Mouse (Mus musculus) liver, embryonic 16.5 days (tissue): ENCODE data around the gene Kctd4. TPM values are rescaled to one million over a fixed set of nuclear protein-coding genes. Genes with fewer than 3 reads are reported as not detected.
"Not testable (repeated sequence)": the region's sequence is repeated elsewhere in the genome, so short reads cannot be mapped to it uniquely, and the experiment has no call there.

ENCODE experiments used
- ATAC-seq: fragments of 200-750 bp; cut with Nextera tagmentation; 2 replicates; pipeline ENCODE4 v1.8.0; 2017; ENCODE audit warnings: low read depth, mild to moderate bottlenecking, moderate number of reproducible peaks, moderate library complexity
- H3K27ac ChIP-seq: fragments of 300-500 bp; sonication (generic); 2 replicates; pipeline ENCODE4 v1.5.1; 2014; ENCODE audit warnings: mild to moderate bottlenecking, low read length
- H3K27me3 ChIP-seq: fragments of 300-500 bp; sonication (generic); 2 replicates; pipeline ENCODE4 v1.6.1; 2014; ENCODE audit warnings: low read depth, low read length, mixed read lengths; ENCODE audit not compliant: control insufficient read depth, insufficient read depth
- H3K36me3 ChIP-seq: fragments of 300-500 bp; sonication (generic); 2 replicates; pipeline ENCODE4 v1.6.1; 2014; ENCODE audit warnings: mild to moderate bottlenecking; ENCODE audit not compliant: control insufficient read depth, insufficient read depth
- H3K4me1 ChIP-seq: fragments of 300-500 bp; sonication (generic); 2 replicates; pipeline ENCODE4 v1.6.1; 2014; ENCODE audit warnings: low read depth, low read length, mixed read lengths; ENCODE audit not compliant: control insufficient read depth
- H3K4me2 ChIP-seq: fragments of 300-500 bp; sonication (generic); 2 replicates; pipeline ENCODE4 v1.6.1; 2014; ENCODE audit warnings: low read depth, low read length, mixed read lengths
- H3K4me3 ChIP-seq: fragments of 300-500 bp; sonication (generic); 2 replicates; pipeline ENCODE4 v1.5.1; 2014; ENCODE audit warnings: low read depth, mild to moderate bottlenecking, low read length
- H3K9ac ChIP-seq: fragments of 300-500 bp; sonication (generic); 2 replicates; pipeline ENCODE4 v1.6.1; 2014; ENCODE audit warnings: low read depth, low read length
- H3K9me3 ChIP-seq: fragments of 300-500 bp; sonication (generic); replicated peaks from 2 replicates; pipeline ENCODE4 v1.6.1; 2016; ENCODE audit warnings: low read length; ENCODE audit not compliant: control insufficient read depth
- WGBS: fragments of 180-500 bp; shearing (Covaris S2); extraction: QIAGEN DNeasy Blood & Tissue Kit; methylation state at CpG from one replicate; pipeline ENCODE4 v1.1.7; 2014; ENCODE audit not compliant: insufficient replicate concordance; 5-methylcytosine and 5-hydroxymethylcytosine counted together
- polyA plus RNA-seq: library from polyadenylated mRNA; unstranded; fragments of >200 nt; fragmentation: Nextera tagmentation; extraction: Ambion mirVana; gene quantifications from 2 replicates; pipeline ENCODE4 v1.2.1, GENCODE M21; 2015

Kctd4 gene
- 0.07 and 0.13 TPM in 2 replicates for polyA plus RNA-seq

DNA sequence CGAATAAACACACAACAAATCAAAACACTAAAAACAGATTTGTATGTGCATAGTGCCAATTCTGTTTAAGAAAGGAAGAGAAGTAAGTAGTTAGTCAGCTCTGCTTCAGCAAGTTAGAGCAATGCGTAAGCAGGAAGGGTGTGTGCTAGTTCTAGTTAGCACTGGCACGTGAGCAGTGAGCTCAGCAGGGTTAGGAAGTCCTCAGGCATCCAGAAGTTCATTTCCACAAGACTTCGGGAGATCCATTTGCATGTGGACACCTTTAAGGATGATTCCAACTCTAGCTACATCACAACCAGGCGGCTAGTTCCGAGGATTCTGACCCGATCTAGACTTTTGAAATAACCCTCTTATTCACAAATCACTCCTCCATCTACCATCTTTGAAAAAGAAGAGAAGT is at the start of gene Kctd4:
Kctd4 (plus strand) TSS at position 244 of the 400 bp plus-strand sequence.
- H3K27me3 ChIP-seq, result no peaks in the 10 kb centered on the region
- H3K4me1 ChIP-seq, result no peaks in the 10 kb centered on the region
- no peak within 1 kb of the TSS for H3K9ac ChIP-seq
- no peaks in the 10 kb centered on the region for H3K36me3 ChIP-seq
- no peak within 1 kb of the TSS for H3K4me2 ChIP-seq
- ATAC-seq, result no peak
- WGBS, result 77% methylated on average over 7 of the region's 7 CpGs
- H3K4me3 ChIP-seq, result no peak within 1 kb of the TSS
- no peaks in the 10 kb centered on the region for H3K9me3 ChIP-seq
- no peak within 1 kb of the TSS for H3K27ac ChIP-seq

DNA sequence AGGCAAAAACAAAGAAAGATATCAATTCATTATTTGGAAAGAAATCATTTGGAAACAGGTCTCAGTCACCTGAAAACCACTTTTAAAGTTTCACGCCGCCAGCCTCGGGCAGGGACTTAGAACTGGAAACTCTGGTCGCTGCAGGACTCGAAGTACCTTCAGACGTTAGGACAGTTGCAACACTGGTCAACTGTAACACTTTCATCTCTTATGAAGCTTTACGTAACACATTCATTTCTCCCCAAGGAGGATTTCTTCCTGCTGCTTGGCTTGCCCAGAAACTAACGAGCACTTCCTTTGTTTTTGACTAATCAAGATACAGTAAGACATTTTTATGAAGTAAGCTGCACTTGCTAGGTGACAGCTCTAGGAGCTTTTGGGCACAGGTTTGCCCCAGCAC is 47.9 kb upstream of the Kctd4 start:
- H3K36me3 ChIP-seq, result peaks cover 7% of the 10 kb centered on the region
- WGBS, result 82% methylated on average over 8 of the region's 8 CpGs
- H3K9me3 ChIP-seq, result no peaks in the 10 kb centered on the region
- H3K9ac ChIP-seq, result no peak overlapping the region
- no peak overlapping the region for H3K4me3 ChIP-seq
- H3K4me2 ChIP-seq, result no peak overlapping the region
- no peaks in the 10 kb centered on the region for H3K27me3 ChIP-seq
- no peaks in the 10 kb centered on the region for H3K4me1 ChIP-seq
- no peak for ATAC-seq
- no peak overlapping the region for H3K27ac ChIP-seq

DNA sequence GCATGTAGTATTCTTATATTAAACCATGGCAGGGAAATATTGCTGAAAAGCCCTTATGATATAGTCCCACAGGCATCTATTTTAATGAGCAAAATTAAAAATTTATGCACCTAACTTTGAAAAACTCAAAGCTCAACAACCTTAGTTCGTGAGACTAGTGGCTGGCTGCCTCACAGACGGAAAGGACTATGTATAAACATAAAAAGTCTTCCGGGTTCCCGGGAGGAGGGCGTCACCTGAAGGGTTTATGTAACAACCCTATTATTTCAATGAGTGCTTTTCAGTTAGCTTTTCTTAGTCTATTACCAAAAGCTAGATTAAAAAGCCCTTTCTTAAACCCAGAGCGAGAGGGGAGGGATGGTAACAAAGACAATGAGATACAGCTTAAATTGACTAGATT is 42.8 kb upstream of the Kctd4 start:
- no peaks in the 10 kb centered on the region for H3K27me3 ChIP-seq
- no peaks in the 10 kb centered on the region for H3K9me3 ChIP-seq
- WGBS, result 84% methylated on average over 6 of the region's 6 CpGs

DNA sequence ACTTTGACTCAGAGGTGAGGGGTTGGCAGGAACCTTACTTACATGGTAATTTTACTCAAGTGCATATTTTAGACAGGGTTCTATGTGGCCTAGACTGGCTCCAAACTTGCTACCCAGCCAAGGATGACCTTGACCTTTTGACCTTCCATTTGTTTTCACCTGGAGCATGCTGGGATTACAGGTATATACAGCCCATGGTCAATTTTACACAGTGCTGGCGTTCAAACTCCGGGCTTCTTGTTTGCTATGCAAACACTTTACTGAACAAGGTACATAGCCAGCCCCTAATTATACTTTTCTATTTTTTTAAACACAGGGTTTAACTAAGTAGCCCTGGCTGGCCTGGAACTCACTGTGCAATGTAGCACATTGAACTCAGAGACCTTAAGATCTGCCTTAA is 42.1 kb upstream of the Kctd4 start:
- Histone ChIP-seq H3K27ac (no peak overlapping the region), H3K36me3 (no peaks in the 10 kb centered on the region), H3K4me1 (no peaks in the 10 kb centered on the region), H3K4me3 (no peak overlapping the region), H3K27me3 (no peaks in the 10 kb centered on the region), H3K9me3 (no peaks in the 10 kb centered on the region), H3K4me2 (no peak overlapping the region), H3K9ac (no peak overlapping the region)
- WGBS, result 77% methylated on average over 2 of the region's 2 CpGs
- ATAC-seq, result peak; percentile 87

More for the DNA sequence above, 42.8 kb upstream of the Kctd4 start:
- H3K4me2 ChIP-seq, result no peak overlapping the region
- no peaks in the 10 kb centered on the region for H3K4me1 ChIP-seq
- H3K9ac ChIP-seq, result no peak overlapping the region
- H3K36me3 ChIP-seq, result no peaks in the 10 kb centered on the region
- no peak overlapping the region for H3K27ac ChIP-seq
- H3K4me3 ChIP-seq, result no peak overlapping the region
- ATAC-seq, result no peak

DNA sequence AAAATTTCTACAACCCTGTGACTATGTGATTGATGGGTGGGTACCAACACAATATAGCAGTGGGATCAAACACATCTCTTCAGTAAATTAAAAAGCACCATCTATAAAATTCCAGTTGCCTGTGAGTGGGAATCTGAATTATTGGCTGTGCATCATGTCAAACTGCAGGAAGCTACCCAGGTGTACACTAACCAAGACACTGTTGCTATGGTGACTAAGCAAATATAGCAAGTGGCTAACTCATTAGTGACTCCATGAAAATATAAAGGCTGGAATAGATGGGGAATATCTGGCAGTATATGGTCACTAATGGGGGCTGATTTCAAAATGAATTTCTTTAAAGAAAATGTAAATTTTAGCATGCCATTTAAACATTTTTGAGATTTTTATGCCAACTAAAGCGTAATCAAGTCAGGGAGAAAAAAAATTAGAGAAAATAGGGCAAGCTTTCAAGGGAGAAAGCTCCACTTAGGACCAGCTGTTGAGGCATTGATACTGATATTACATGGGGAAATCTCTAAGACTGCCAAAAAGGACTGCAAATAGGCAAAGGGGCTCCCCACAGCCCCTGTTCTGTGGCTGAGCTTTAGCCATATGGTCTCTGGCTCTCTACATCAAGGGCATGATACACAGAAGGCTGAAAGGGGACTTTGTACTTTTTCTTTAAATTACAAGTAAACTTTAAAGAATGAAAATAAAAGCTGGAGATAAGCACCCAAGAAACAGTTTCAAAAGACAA is 31.3 kb upstream of the Kctd4 start:
- no peak overlapping the region for H3K27ac ChIP-seq
- no peaks in the 10 kb centered on the region for H3K9me3 ChIP-seq
- no peak overlapping the region for H3K9ac ChIP-seq
- no peaks in the 10 kb centered on the region for H3K4me1 ChIP-seq
- no peak for ATAC-seq
- no peak overlapping the region for H3K4me3 ChIP-seq
- no peaks in the 10 kb centered on the region for H3K27me3 ChIP-seq
- 89% methylated on average over 1 of the region's 1 CpGs for WGBS
- no peaks in the 10 kb centered on the region for H3K36me3 ChIP-seq
- H3K4me2 ChIP-seq, result no peak overlapping the region

DNA sequence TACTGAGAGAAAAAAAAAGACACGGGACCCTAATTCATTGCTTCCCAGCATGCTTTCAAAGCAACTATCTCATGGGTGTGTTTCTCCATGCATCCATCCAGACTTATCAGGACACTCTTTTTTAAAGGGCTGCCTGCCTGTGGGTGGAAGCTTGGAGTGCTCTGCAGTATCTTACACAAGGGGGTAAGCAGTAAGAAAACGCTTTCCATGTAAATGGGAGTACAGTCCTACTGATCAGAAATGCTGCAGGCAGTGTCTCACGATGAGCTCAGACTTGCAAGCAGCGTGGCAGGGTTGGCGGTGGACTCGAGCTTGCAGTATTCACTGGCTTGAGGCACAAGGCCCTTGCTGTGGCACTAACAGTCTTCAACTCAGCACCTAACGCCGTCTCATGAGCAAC is 25.1 kb upstream of the Kctd4 start:
- H3K9ac ChIP-seq, H3K9me3 ChIP-seq, H3K36me3 ChIP-seq, H3K4me1 ChIP-seq, H3K4me2 ChIP-seq, H3K27me3 ChIP-seq, H3K27ac ChIP-seq, H3K4me3 ChIP-seq, ATAC-seq: not testable (repeated sequence)
- 80% methylated on average over 8 of the region's 8 CpGs for WGBS

DNA sequence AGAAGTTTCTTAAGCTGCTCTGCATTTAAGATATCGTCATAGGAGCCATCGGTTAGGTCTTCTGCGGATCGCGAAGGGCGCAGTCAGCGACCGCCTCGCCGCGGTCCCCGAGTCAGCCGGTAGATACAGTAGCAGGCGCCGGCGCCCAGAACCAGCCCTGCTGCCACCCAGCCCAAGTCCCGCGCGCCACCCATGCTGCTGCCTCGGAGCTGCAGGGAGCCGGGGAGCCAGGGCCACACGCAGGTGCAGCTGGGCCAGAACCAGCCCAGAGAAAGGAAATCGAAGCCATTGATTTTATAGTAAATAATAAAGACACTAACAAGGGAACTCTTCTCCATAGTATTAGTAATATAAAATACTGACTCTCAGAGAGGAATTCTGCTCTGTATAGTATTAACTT is 23.5 kb upstream of the Kctd4 start:
- WGBS, result 90% methylated on average over 23 of the region's 23 CpGs
- Histone ChIP-seq H3K4me1 (no peaks in the 10 kb centered on the region), H3K4me3 (no peak overlapping the region), H3K36me3 (no peaks in the 10 kb centered on the region), H3K4me2 (no peak overlapping the region), H3K9me3 (no peaks in the 10 kb centered on the region), H3K9ac (no peak overlapping the region), H3K27ac (no peak overlapping the region), H3K27me3 (no peaks in the 10 kb centered on the region)
- no peak for ATAC-seq

DNA sequence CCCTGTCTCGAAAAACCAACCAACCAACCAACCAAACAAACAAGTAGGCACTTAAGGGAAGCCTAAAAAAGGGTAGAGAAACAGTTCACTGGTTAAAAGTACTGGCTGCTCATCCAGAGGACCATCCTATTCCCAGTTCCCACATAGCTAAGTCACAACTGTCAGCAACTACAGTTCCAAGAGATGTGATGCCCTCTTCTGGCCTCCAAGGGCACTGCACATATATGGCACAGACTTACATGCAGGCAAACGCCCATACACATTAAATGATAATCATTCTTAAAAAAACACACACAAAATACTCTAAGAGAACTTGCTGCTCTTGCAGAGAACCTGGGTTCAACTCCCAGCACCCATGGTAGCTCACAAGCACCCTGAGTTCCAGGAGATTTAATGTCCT is 20.4 kb upstream of the Kctd4 start:
- H3K4me2 ChIP-seq, result no peak overlapping the region
- WGBS, result 75% methylated on average over 2 of the region's 2 CpGs
- no peak for ATAC-seq

DNA sequence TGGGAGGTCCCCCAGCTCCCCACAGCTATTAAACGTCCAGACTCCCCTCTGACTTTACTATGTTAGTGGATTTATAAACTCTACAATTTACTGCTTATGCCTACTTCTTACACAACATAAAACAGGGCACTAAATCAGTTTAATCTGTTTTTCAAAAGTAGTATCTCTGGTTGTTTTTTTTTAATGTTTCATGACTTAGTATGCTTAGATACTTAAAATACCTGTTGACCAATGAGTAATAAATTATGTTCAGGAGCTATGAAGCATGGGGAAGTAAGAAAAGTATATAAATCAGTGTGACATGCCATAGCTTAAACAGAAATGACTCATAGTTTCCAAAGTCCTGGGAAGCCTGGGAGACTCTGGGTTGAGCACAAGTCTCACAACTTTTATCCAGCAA is 17.1 kb upstream of the Kctd4 start:
- Histone ChIP-seq H3K27me3 (no peaks in the 10 kb centered on the region), H3K4me3 (no peak overlapping the region), H3K27ac (no peak overlapping the region), H3K4me1 (no peaks in the 10 kb centered on the region), H3K9me3 (no peaks in the 10 kb centered on the region), H3K4me2 (no peak overlapping the region), H3K36me3 (no peaks in the 10 kb centered on the region), H3K9ac (no peak overlapping the region)
- WGBS, result 41% methylated on average over 1 of the region's 1 CpGs
- ATAC-seq, result no peak

More for the DNA sequence above, 20.4 kb upstream of the Kctd4 start:
- no peak overlapping the region for H3K4me3 ChIP-seq
- H3K27ac ChIP-seq, result no peak overlapping the region
- H3K27me3 ChIP-seq, result no peaks in the 10 kb centered on the region
- no peaks in the 10 kb centered on the region for H3K36me3 ChIP-seq
- H3K4me1 ChIP-seq, result no peaks in the 10 kb centered on the region
- no peak overlapping the region for H3K9ac ChIP-seq
- no peaks in the 10 kb centered on the region for H3K9me3 ChIP-seq
